Mouse (Mus musculus) liver, postnatal 0 days (tissue): ENCODE measurements around the gene Clptm1l. TPM values are rescaled to one million over a fixed set of nuclear protein-coding genes. Genes with fewer than 3 reads are reported as not detected.

Experiments used
- ATAC-seq: fragments of 200-750 bp; cut with Nextera tagmentation; 2 replicates; pipeline ENCODE4 v1.8.0; 2017; ENCODE audit warnings: mild to moderate bottlenecking, moderate library complexity
- DNase-seq: peaks from one replicate; pipeline ENCODE4 v3.0.0-alpha.2; 2016
- H3K27ac ChIP-seq: fragments of 300-500 bp; sonication (generic); 2 replicates; pipeline ENCODE4 v1.5.1; 2014; ENCODE audit warnings: antibody characterized with exemption, moderate library complexity, mild to moderate bottlenecking, low read depth
- H3K27me3 ChIP-seq: fragments of 300-500 bp; sonication (generic); 2 replicates; pipeline ENCODE4 v1.6.1; 2014; ENCODE audit warnings: low read length, control low read depth, mixed read lengths; ENCODE audit not compliant: insufficient read depth
- H3K36me3 ChIP-seq: fragments of 300-500 bp; sonication (generic); replicated peaks from 2 replicates; pipeline ENCODE4 v1.6.1; 2014; ENCODE audit warnings: mild to moderate bottlenecking, control low read depth, low read length, moderate library complexity, mixed read lengths; ENCODE audit not compliant: insufficient read depth
- H3K4me1 ChIP-seq: fragments of 300-500 bp; sonication (generic); 2 replicates; pipeline ENCODE4 v1.6.1; 2014; ENCODE audit warnings: antibody characterized with exemption, mild to moderate bottlenecking, control low read depth; ENCODE audit not compliant: insufficient read depth
- H3K4me2 ChIP-seq: fragments of 300-500 bp; sonication (generic); 2 replicates; pipeline ENCODE4 v1.6.1; 2014; ENCODE audit warnings: low read depth, mild to moderate bottlenecking, low read length, moderate library complexity, mixed read lengths
- H3K4me3 ChIP-seq: fragments of 300-500 bp; sonication (generic); 2 replicates; pipeline ENCODE4 v1.5.1; 2014; ENCODE audit warnings: low read depth, low read length
- H3K9ac ChIP-seq: fragments of 300-500 bp; sonication (generic); replicated peaks from 2 replicates; pipeline ENCODE4 v1.6.1; 2014; ENCODE audit warnings: mild to moderate bottlenecking, moderate library complexity
- H3K9me3 ChIP-seq: fragments of 300-500 bp; sonication (generic); 2 replicates; pipeline ENCODE4 v1.6.1; 2016; ENCODE audit warnings: mild to moderate bottlenecking, control low read depth, low read length, mixed read lengths
- CTCF ChIP-seq: sonication (generic); IDR thresholded peaks from 2 replicates; pipeline ENCODE4 v1.5.1; 2016; ENCODE audit warnings: antibody characterized with exemption, low read depth
- EP300 ChIP-seq: IDR thresholded peaks from 2 replicates; pipeline ENCODE4 v1.6.1; 2016; ENCODE audit warnings: antibody characterized with exemption, low read depth, mild to moderate bottlenecking
- WGBS: fragments of 180-500 bp; shearing (Covaris S2); extraction: QIAGEN DNeasy Blood & Tissue Kit; methylation state at CpG from one replicate; pipeline ENCODE4 v1.1.7; 2014; ENCODE audit not compliant: insufficient replicate concordance; 5-methylcytosine and 5-hydroxymethylcytosine counted together
- polyA plus RNA-seq: library from polyadenylated mRNA; unstranded; fragments of >200 nt; fragmentation: Nextera tagmentation; extraction: Ambion mirVana; gene quantifications from 2 replicates; pipeline ENCODE4 v1.2.1, GENCODE M21; 2015

Clptm1l gene
- polyA plus RNA-seq, 1 experiment from 2014 or later, result 54.3 TPM

DNA sequence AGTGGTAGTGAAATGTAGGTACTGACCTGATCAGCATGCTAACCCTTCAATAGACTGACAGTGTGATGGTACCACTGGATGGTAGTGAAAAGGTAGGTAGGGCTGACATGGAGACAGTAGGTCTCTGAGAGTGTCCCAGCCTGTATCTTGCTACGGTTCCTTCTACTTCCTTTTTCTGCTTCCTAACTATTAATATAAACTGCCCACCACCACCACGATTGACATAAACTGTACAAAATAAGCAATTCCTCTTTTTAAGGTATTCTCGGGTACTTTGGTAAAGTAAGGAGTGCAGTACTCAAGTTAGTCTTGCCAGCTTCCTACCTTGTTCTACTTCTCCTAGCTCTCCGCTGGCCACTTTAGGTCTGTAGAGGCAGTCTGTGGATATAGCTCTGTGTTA lies 7.5 kb upstream of the Clptm1l start:
- Histone ChIP-seq H3K4me3 (no peak overlapping the region), H3K36me3 (no peaks in the 10 kb centered on the region), H3K9me3 (no peaks in the 10 kb centered on the region), H3K4me1 (no peaks in the 10 kb centered on the region), H3K4me2 (no peak overlapping the region), H3K9ac (no peak overlapping the region), H3K27ac (no peak overlapping the region), H3K27me3 (0 out of 2 replicates have a peak, but pooled peaks cover 3% of the 10 kb centered on the region)
- WGBS, result 31% methylated on average over 4 of the region's 4 CpGs
- ATAC-seq (no peak), DNase-seq (no peak)
- no peak for TF ChIP-seq CTCF

DNA sequence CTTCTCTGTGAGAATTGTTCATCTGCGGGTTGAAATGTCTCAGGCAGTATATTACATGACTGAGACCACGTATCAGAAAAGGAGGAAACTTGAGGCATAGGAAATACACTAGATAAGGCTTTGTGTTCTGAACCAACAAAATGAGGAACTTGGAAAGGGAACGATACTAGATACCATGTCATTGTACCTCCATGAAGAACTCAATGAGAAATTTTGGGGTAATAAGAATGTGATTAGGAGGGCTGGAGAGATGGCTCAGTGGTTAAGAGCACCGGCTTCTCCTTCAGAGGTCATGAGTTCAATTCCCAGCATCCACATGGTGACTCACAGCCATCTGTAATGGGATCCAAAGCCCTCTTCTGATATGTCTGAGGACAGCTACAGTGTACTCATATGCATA lies 3.6 kb upstream of the Clptm1l start:
- no peak overlapping the region for H3K9ac ChIP-seq
- no peak overlapping the region for H3K4me3 ChIP-seq
- no peak for DNase-seq
- TF ChIP-seq CTCF (no peak), EP300 (no peak)
- H3K4me1 ChIP-seq, result peaks cover 16% of the 10 kb centered on the region
- WGBS, result 24% methylated on average over 4 of the region's 4 CpGs
- no peaks in the 10 kb centered on the region for H3K9me3 ChIP-seq
- H3K27ac ChIP-seq, result no peak overlapping the region
- H3K4me2 ChIP-seq, result no peak overlapping the region
- H3K36me3 ChIP-seq, result 0 out of 2 replicates have a peak, but pooled peaks cover 1% of the 10 kb centered on the region
- 0 out of 2 replicates have a peak, but pooled peaks cover 3% of the 10 kb centered on the region for H3K27me3 ChIP-seq
- no peak for ATAC-seq

DNA sequence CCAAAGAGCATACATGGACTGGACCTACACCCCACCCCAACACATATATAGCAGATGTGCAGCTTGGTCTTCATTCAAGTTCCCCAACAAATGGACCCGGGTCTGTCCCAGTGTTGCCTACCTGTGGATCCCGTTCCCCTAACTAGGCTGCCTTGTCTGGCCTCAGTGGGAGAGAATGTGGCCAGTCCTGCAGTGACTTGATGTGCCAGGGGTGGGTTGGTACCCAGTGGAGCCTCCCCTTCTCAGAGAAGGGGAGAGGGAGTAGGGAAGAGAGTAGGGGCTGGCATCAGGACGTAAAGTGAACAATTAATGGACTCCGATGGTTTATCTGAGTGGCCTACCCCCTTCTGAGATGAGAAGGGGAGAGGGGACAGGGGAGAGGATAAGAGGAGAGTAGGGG lies 760 bp upstream of the Clptm1l start:
- peak overlapping the region; percentile 85; the same call in 1 of the 2 replicates for H3K27ac ChIP-seq
- ATAC-seq (no peak), DNase-seq (no peak)
- TF ChIP-seq EP300, result no peak
- TF ChIP-seq CTCF, result no peak
- peak overlapping the region; percentile 63 for H3K4me3 ChIP-seq
- H3K4me2 ChIP-seq, result peak overlapping the region; percentile 81
- H3K27me3 ChIP-seq, result no peaks in the 10 kb centered on the region
- no peaks in the 10 kb centered on the region for H3K9me3 ChIP-seq
- peaks cover 14% of the 10 kb centered on the region for H3K36me3 ChIP-seq
- H3K9ac ChIP-seq, result peak overlapping the region; percentile 77
- WGBS, result 52% methylated on average over 4 of the region's 4 CpGs
- peaks cover 19% of the 10 kb centered on the region for H3K4me1 ChIP-seq

DNA sequence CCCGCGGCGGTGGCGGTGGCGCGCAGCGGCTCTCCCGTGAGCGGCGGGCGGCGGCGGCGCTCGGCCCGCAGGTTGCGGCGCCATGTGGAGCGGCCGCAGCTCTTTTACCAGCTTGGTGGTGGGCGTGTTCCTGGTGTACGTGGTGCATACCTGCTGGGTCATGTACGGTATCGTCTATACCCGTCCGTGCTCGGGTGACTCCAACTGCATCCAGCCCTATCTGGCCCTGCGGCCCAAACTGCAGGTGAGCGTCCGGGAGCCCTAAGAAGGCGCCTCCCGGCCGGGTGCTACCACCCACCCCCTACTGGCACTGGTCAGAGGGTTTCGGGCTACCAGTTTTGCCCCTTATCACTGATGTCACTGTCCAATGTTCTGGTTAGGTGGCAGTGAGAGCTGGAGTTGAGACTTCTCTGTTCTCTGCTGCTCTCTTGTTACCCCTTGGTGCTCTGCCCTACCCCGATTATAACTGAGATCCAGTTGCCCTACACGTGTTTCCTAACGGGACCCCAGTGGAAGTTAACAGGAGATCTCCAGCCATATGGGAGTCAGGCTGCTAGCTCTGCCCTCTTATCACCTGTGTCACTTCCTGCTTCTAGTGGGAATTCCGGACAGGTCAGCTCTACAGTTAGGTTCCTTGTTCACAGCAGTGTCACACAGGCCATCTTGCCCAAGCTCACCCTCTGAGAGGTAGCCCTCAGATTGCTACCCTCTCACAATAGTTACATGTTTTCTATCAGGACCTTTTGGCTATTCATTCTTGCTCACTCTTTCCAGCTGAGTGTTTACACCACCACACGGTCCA lies 551 bp downstream of the Clptm1l start:
- Histone ChIP-seq H3K4me3 (peak overlapping the region; percentile 63), H3K36me3 (peaks cover 24% of the 10 kb centered on the region), H3K4me2 (peak overlapping the region; percentile 81), H3K27ac (peak overlapping the region; percentile 74), H3K27me3 (no peaks in the 10 kb centered on the region), H3K9me3 (no peaks in the 10 kb centered on the region), H3K4me1 (peaks cover 19% of the 10 kb centered on the region), H3K9ac (peak overlapping the region; percentile 77)
- no peak for DNase-seq
- WGBS, result 2% methylated on average over 32 of the region's 39 CpGs
- TF ChIP-seq EP300, result no peak
- no peak for TF ChIP-seq CTCF
- ATAC-seq, result peak; percentile 73

DNA sequence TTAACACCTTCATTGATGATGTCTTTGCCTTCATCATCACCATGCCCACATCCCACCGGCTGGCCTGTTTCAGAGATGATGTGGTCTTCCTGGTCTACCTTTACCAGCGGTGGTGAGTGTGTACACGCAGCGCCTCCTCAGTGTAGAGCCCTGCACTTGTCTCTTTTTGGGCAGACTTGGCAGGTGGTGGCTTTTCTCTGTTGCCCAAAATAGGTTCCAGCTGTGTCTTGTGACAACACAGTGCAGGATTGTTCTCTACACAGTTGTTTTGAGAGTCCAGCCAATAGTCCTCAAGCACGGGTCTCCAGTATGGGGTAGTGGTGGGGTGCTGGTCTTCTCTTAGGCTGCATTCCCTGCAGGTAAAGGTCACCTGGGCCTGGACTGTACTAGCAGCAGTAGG lies 14.6 kb downstream of the Clptm1l start:
- ATAC-seq (no peak), DNase-seq (no peak)
- Histone ChIP-seq H3K9ac (no peak overlapping the region), H3K27ac (no peak overlapping the region), H3K27me3 (no peaks in the 10 kb centered on the region), H3K4me2 (no peak overlapping the region), H3K4me3 (no peak overlapping the region), H3K36me3 (peaks cover 75% of the 10 kb centered on the region), H3K4me1 (no peaks in the 10 kb centered on the region), H3K9me3 (no peaks in the 10 kb centered on the region)
- 78% methylated on average over 5 of the region's 5 CpGs for WGBS
- no peak for TF ChIP-seq CTCF
- TF ChIP-seq EP300, result no peak

DNA sequence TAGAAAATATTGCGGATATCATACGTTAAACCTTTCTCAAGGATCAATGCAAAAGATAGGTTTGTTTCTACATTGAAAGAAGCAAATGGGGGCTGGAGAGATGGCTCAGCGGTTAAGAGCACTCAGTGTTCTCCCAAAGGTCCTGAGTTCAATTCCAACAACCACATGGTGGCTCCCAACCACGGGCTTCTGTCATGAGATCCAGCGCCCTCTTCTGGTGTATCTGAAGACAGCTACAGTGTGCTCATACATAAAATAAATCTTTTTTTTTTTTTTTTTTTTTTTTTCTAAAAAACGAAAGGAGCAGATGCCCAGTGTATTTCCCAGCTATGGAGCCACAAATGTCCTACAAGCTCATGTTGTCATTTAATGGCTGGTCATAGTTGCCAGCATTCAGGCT lies 16.8 kb downstream of the Clptm1l start:
- Histone ChIP-seq H3K9me3 (no peaks in the 10 kb centered on the region), H3K36me3 (peaks cover 52% of the 10 kb centered on the region), H3K9ac (no peak overlapping the region), H3K4me3 (no peak overlapping the region), H3K4me1 (no peaks in the 10 kb centered on the region), H3K27me3 (no peaks in the 10 kb centered on the region), H3K27ac (no peak overlapping the region), H3K4me2 (no peak overlapping the region)
- peak; percentile 17 for DNase-seq
- TF ChIP-seq EP300 (no peak), CTCF (peak; percentile 56)
- whole genome bisulfite sequencing, result 61% methylated on average over 6 of the region's 6 CpGs
- no peak for ATAC-seq
